Mouse (Mus musculus): ENCODE measurements around the gene Clec2l. TPM values are rescaled to one million over a fixed set of nuclear protein-coding genes. Genes with fewer than 3 reads are reported as not detected.

Gene Clec2l
- total and polyA plus RNA-seq, 2 experiments, result not detected

GRCm38 (mm10) chr6:38627486-38627885 is 35.4 kb upstream of the Clec2l start:
- WGBS, result 94% methylated on average over 4 of the region's 4 CpGs
- Histone ChIP-seq H3K27me3 (ENCODE audit: control insufficient read depth, insufficient read depth, low read length) (no peaks in the 10 kb centered on the region), H3K27ac (replicated peaks; ENCODE audit: insufficient read depth, low read depth, low read length) (no peak overlapping the region), H3K4me3 (ENCODE audit: insufficient read depth, low read depth, low read length) (no peak overlapping the region), H3K9ac (ENCODE audit: low read depth, low read length) (no peak overlapping the region), H3K79me2 (ENCODE audit: control insufficient read depth, insufficient read depth, low read length) (no peaks in the 10 kb centered on the region), H3K4me1 (ENCODE audit: control insufficient read depth, insufficient read depth, low read length) (no peaks in the 10 kb centered on the region), H3K36me3 (ENCODE audit: control insufficient read depth, insufficient read depth, low read length) (no peaks in the 10 kb centered on the region)
- TF ChIP-seq POLR2A (IDR thresholded peaks at IDR 0.05; ENCODE audit: extremely low read depth, insufficient read depth, low read length), result no peak
- TF ChIP-seq CTCF (IDR thresholded peaks at IDR 0.05; ENCODE audit: low read depth, low read length), result no peak
- DNase-seq (ENCODE audit: extremely low read depth, low read depth, low spot score), result no peak

- H3K79me2 ChIP-seq (ENCODE audit: control insufficient read depth, insufficient read depth, low read length), result no peaks in the 10 kb centered on the region
- H3K4me1 ChIP-seq (ENCODE audit: control insufficient read depth, insufficient read depth, low read length), result no peaks in the 10 kb centered on the region
- no peak for TF ChIP-seq POLR2A (IDR thresholded peaks at IDR 0.05; ENCODE audit: extremely low read depth, insufficient read depth, low read length)
- no peak for TF ChIP-seq CTCF (IDR thresholded peaks at IDR 0.05; ENCODE audit: low read depth, low read length)
- no peak for DNase-seq (ENCODE audit: extremely low read depth, low read depth, low spot score)
- H3K27me3 ChIP-seq (ENCODE audit: control insufficient read depth, insufficient read depth, low read length), result no peaks in the 10 kb centered on the region
- H3K36me3 ChIP-seq (ENCODE audit: control insufficient read depth, insufficient read depth, low read length), result no peaks in the 10 kb centered on the region
- no peak overlapping the region for H3K27ac ChIP-seq (replicated peaks; ENCODE audit: insufficient read depth, low read depth, low read length)
- WGBS, result 100% methylated on average over 1 of the region's 1 CpGs
- H3K9ac ChIP-seq (ENCODE audit: low read depth, low read length), result no peak overlapping the region
- no peak overlapping the region for H3K4me3 ChIP-seq (ENCODE audit: insufficient read depth, low read depth, low read length)
These were observed 33.3 kb upstream of the Clec2l start for GRCm38 (mm10) chr6:38629556-38629955.

DNA sequence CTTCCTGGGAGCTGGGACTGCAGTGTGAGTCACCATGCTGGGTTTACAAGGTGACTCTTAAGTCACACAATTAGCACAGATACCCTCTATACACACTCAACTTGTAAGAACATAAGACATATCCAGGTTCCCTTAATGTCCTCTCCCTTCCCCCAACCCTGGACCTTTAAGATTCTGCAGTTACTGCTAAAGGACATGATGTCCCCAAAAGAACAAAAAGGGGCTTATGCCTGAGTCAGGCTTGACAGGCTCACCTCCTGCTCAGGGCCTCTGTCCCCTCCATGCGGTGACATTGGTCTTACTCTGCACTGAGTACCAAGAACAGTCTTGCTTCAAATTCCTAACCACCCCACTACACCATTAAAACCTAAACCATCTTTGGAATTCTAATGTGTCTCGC is 30.0 kb upstream of the Clec2l start:
- Histone ChIP-seq H3K4me1 (ENCODE audit: control insufficient read depth, insufficient read depth, low read length) (peaks cover 4% of the 10 kb centered on the region), H3K27me3 (ENCODE audit: control insufficient read depth, insufficient read depth, low read length) (peaks cover 6% of the 10 kb centered on the region)

GRCm38 (mm10) chr6:38634461-38634860 is 28.4 kb upstream of the Clec2l start:
- no peak overlapping the region for H3K9ac ChIP-seq (ENCODE audit: low read depth, low read length)
- peaks cover 4% of the 10 kb centered on the region for H3K4me1 ChIP-seq (ENCODE audit: control insufficient read depth, insufficient read depth, low read length)
- peaks cover 6% of the 10 kb centered on the region for H3K27me3 ChIP-seq (ENCODE audit: control insufficient read depth, insufficient read depth, low read length)
- no peak overlapping the region for H3K27ac ChIP-seq (replicated peaks; ENCODE audit: insufficient read depth, low read depth, low read length)
- no peaks in the 10 kb centered on the region for H3K79me2 ChIP-seq (ENCODE audit: control insufficient read depth, insufficient read depth, low read length)
- DNase-seq (ENCODE audit: extremely low read depth, low read depth, low spot score), result no peak
- WGBS, result 88% methylated on average over 8 of the region's 8 CpGs
- no peaks in the 10 kb centered on the region for H3K36me3 ChIP-seq (ENCODE audit: control insufficient read depth, insufficient read depth, low read length)
- no peak overlapping the region for H3K4me3 ChIP-seq (ENCODE audit: insufficient read depth, low read depth, low read length)
- TF ChIP-seq POLR2A (IDR thresholded peaks at IDR 0.05; ENCODE audit: extremely low read depth, insufficient read depth, low read length) (no peak), CTCF (IDR thresholded peaks at IDR 0.05; ENCODE audit: low read depth, low read length) (no peak)

More for the DNA sequence above, 30.0 kb upstream of the Clec2l start:
- Histone ChIP-seq H3K4me3 (ENCODE audit: insufficient read depth, low read depth, low read length) (no peak overlapping the region), H3K27ac (replicated peaks; ENCODE audit: insufficient read depth, low read depth, low read length) (no peak overlapping the region), H3K36me3 (ENCODE audit: control insufficient read depth, insufficient read depth, low read length) (no peaks in the 10 kb centered on the region), H3K9ac (ENCODE audit: low read depth, low read length) (no peak overlapping the region), H3K79me2 (ENCODE audit: control insufficient read depth, insufficient read depth, low read length) (no peaks in the 10 kb centered on the region)
- TF ChIP-seq CTCF (IDR thresholded peaks at IDR 0.05; ENCODE audit: low read depth, low read length) (no peak), POLR2A (IDR thresholded peaks at IDR 0.05; ENCODE audit: extremely low read depth, insufficient read depth, low read length) (no peak)
- WGBS, result 93% methylated on average over 2 of the region's 2 CpGs
- DNase-seq (ENCODE audit: extremely low read depth, low read depth, low spot score), result no peak

DNA sequence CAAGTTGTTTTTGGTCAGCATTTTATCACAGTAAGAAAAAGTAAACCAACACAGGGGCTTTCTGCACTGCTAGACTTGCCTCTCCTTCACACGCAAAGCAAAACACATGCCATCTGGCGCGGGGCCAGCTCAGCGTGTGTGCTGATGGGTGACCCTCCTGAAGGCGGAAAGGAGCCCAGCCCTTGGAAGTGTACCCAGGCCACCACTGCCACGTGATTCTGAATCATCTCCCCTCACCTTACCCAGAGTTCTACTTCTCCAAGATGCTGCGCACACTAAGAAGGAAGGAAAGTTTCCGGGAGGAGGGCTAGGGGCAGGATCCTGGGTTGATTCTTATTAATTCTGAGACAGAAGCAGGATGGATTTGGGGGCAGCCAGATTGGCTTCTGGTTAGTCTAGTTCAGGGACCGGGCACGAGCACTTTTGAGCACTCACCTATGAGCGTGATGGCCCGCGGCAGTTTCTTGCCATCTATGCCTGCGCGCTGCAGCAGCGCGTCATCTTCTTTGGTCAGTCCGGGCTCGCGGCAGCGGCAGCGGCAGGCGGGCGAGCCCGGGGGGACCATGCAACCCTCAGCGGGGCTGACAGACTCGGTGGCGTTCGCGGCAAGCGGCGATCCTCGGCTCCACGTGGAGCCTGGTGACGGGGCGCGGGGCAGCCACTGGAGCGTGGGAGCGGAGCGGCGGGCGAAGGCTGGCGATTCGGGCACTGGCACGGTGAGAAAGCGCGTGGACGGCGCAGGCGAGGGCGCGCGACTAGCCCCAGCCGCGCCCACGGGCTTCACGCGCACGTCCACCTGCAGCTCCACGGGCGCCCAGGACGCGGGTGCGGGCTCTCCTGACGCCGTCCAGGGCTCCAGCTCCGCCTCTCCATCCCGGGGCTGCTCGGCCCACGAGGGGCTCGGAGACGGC is 26.7 kb upstream of the Clec2l start:
- peak overlapping the region; percentile 5; the same call in 1 of the 2 replicates for H3K9ac ChIP-seq (ENCODE audit: low read depth, low read length)
- 2% methylated on average over 72 of the region's 72 CpGs for WGBS
- peaks cover 6% of the 10 kb centered on the region for H3K27me3 ChIP-seq (ENCODE audit: control insufficient read depth, insufficient read depth, low read length)
- H3K79me2 ChIP-seq (ENCODE audit: control insufficient read depth, insufficient read depth, low read length), result no peaks in the 10 kb centered on the region
- peak overlapping the region; percentile 48; the same call in 1 of the 2 replicates for H3K4me3 ChIP-seq (ENCODE audit: insufficient read depth, low read depth, low read length)
- H3K36me3 ChIP-seq (ENCODE audit: control insufficient read depth, insufficient read depth, low read length), result no peaks in the 10 kb centered on the region
- no peak for TF ChIP-seq CTCF (IDR thresholded peaks at IDR 0.05; ENCODE audit: low read depth, low read length)
- TF ChIP-seq POLR2A (IDR thresholded peaks at IDR 0.05; ENCODE audit: extremely low read depth, insufficient read depth, low read length), result no peak
- DNase-seq (ENCODE audit: extremely low read depth, low read depth, low spot score), result no peak
- H3K4me1 ChIP-seq (ENCODE audit: control insufficient read depth, insufficient read depth, low read length), result peaks cover 4% of the 10 kb centered on the region
- H3K27ac ChIP-seq (replicated peaks; ENCODE audit: insufficient read depth, low read depth, low read length), result no peak overlapping the region

Data from liver, adult 2 months (tissue).